Mouse (Mus musculus) forebrain, embryonic 14.5 days (tissue): ENCODE results near the gene 1700042G07Rik. TPM values are rescaled to one million over a fixed set of nuclear protein-coding genes. Genes with fewer than 3 reads are reported as not detected.
A peak's percentile ranks its signal among the peaks of the same experiment; 100 is the strongest.

ENCODE experiments used
- ATAC-seq: fragments of 200-750 bp; cut with Nextera tagmentation; 2 replicates; pipeline ENCODE4 v1.8.0; 2017; ENCODE audit warnings: mild to moderate bottlenecking, moderate library complexity
- DNase-seq: peaks from one replicate; pipeline ENCODE4 v3.0.0-alpha.2; 2015; ENCODE audit warnings: low spot score
- H3K27ac ChIP-seq: fragments of 300-500 bp; sonication (generic); 2 replicates; pipeline ENCODE4 v1.5.1; 2014; ENCODE audit warnings: low read depth, mild to moderate bottlenecking, control low read depth, low read length, moderate library complexity
- H3K27me3 ChIP-seq: fragments of 300-500 bp; sonication (generic); replicated peaks from 2 replicates; pipeline ENCODE4 v1.6.1; 2014; ENCODE audit warnings: low read length, control low read depth, mixed read lengths; ENCODE audit not compliant: control insufficient read depth, insufficient read depth
- H3K36me3 ChIP-seq: fragments of 300-500 bp; sonication (generic); 2 replicates; pipeline ENCODE4 v1.6.1; 2014; ENCODE audit warnings: low read length, control low read depth; ENCODE audit not compliant: control insufficient read depth, insufficient read depth
- H3K4me1 ChIP-seq: fragments of 300-500 bp; sonication (generic); 2 replicates; pipeline ENCODE4 v1.6.1; 2014; ENCODE audit warnings: antibody characterized with exemption, low read length, control low read depth; ENCODE audit not compliant: control insufficient read depth, insufficient read depth
- H3K4me2 ChIP-seq: fragments of 300-500 bp; sonication (generic); 2 replicates; pipeline ENCODE4 v1.6.1; 2014; ENCODE audit warnings: mild to moderate bottlenecking, control low read depth, low read length
- H3K4me3 ChIP-seq: fragments of 300-500 bp; sonication (generic); 2 replicates; pipeline ENCODE4 v1.5.1; 2014; ENCODE audit warnings: low read depth, low read length, control low read depth
- H3K9ac ChIP-seq: fragments of 300-500 bp; sonication (generic); 2 replicates; pipeline ENCODE4 v1.6.1; 2014; ENCODE audit warnings: mild to moderate bottlenecking, low read length, control low read depth, moderate library complexity
- H3K9me3 ChIP-seq: fragments of 300-500 bp; sonication (generic); replicated peaks from 2 replicates; pipeline ENCODE4 v1.6.1; 2016; ENCODE audit warnings: low read length, control low read depth, mixed read lengths; ENCODE audit not compliant: control insufficient read depth
- WGBS: fragments of 180-500 bp; shearing (Covaris S2); extraction: QIAGEN DNeasy Blood & Tissue Kit; methylation state at CpG from one replicate; pipeline ENCODE4 v1.1.7; 2014; 5-methylcytosine and 5-hydroxymethylcytosine counted together
- polyA plus RNA-seq: library from polyadenylated mRNA; unstranded; fragments of >200 nt; fragmentation: Nextera tagmentation; extraction: Ambion mirVana; gene quantifications from 2 replicates; pipeline ENCODE4 v1.2.1, GENCODE M21; 2014

Gene 1700042G07Rik
- not detected in 2 replicates for polyA plus RNA-seq

DNA sequence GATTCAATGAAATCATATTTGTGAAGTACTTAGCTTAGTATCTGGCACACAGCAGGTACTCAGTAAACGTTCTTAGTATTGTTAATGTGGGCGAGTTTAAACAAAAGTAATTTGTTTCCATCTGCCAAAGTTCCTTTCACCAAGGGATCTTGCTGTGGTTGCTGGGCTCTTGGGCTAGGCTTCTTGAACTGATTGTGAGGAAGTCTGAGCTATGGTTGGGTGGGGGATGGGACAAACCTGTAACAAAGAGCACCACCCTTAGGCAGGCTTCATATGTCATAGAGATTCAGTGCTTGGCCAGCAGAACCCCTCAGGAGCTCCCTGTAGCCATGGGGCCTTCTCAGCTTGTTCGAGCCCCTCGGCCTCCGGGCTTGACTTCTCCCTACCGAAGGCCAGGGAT, at the start of gene 1700042G07Rik, which contains the start of gene Gm49337:
TSS of gene 1700042G07Rik (plus strand) at position 301 of the 400 bp plus-strand sequence.
TSS of gene Gm49337 (plus strand) at position 313 of the 400 bp plus-strand sequence.
- H3K4me1 ChIP-seq, result peaks cover 14% of the 10 kb centered on the region
- H3K4me2 ChIP-seq, result no peak within 1 kb of the TSS
- no peaks in the 10 kb centered on the region for H3K27me3 ChIP-seq
- no peak within 1 kb of the TSS for H3K4me3 ChIP-seq
- DNase-seq (no peak), ATAC-seq (no peak)
- no peak within 1 kb of the TSS for H3K27ac ChIP-seq
- WGBS, result 80% methylated on average over 6 of the region's 6 CpGs
- no peaks in the 10 kb centered on the region for H3K36me3 ChIP-seq
- H3K9me3 ChIP-seq, result no peaks in the 10 kb centered on the region
- no peak within 1 kb of the TSS for H3K9ac ChIP-seq

DNA sequence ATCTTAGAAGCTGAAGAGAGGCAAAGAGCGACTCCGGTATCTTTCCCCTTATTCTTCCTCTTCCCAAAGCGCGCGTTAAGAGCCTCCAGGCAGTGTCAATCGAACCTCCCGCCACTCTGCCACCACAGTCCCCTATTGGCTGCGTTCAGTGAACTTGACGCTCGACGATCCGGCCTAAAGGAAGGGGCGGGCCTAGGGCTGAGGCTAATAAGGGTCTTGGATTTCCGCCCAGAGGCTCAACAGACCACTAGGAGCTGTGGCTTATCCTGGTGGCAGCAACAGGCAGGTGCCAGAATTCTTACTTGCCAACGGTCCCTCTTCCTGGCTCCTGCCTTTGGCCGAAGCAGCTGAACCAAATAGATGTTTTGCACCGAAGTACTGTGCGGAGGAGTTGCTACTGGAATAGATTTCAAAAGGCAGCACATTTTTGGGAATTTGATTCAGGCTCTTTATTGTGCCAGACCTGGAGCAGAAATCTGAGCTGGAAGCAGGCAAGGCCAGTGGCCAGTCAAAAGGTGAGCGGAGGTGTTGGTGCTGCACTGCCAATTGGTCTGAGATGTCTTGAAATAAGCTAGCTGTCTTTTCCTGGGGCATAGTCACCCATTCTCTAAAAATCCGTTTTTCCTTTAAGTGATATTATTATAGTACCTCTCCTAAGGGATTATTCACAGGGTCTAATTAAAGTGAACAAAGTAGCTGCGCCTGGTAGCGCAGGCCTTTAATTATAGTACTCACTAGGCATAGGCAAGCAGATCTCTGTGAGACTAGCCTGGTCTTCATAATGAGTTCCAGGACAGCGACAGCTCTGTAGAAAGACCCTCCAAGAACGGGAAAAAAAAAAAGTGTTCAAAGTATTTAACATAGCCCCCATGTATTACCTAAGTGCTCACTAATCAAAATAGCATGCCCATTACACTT, 49.3 kb upstream of the 1700042G07Rik start, which contains the start of the genes Rad54l and Pomgnt1:
TSS of gene Rad54l (minus strand) at position 89 of the 918 bp plus-strand sequence.
TSS of gene Pomgnt1 (plus strand) at position 239 of the 918 bp plus-strand sequence.
- peak; percentile 98 for DNase-seq
- Histone ChIP-seq H3K27me3 (no peaks in the 10 kb centered on the region), H3K4me3 (peak within 1 kb of the TSS; percentile 46), H3K4me2 (peak within 1 kb of the TSS; percentile 68), H3K27ac (peak within 1 kb of the TSS; percentile 55; the same call in 1 of the 2 replicates), H3K9ac (peak within 1 kb of the TSS; percentile 66), H3K36me3 (no peaks in the 10 kb centered on the region), H3K9me3 (no peaks in the 10 kb centered on the region), H3K4me1 (peaks cover 9% of the 10 kb centered on the region)
- under 1% methylated on average over 24 of the region's 24 CpGs for WGBS
- ATAC-seq, result peak; percentile 99

GRCm38 (mm10) chr4:116125803-116126386, 47.3 kb upstream of the 1700042G07Rik start:
- Histone ChIP-seq H3K9me3 (no peaks in the 10 kb centered on the region), H3K4me1 (peaks cover 9% of the 10 kb centered on the region), H3K27me3 (no peaks in the 10 kb centered on the region), H3K9ac (no peak overlapping the region), H3K36me3 (no peaks in the 10 kb centered on the region), H3K4me3 (no peak overlapping the region), H3K27ac (no peak overlapping the region), H3K4me2 (no peak overlapping the region)
- 87% methylated on average over 4 of the region's 4 CpGs for WGBS
- DNase-seq (no peak), ATAC-seq (no peak)

GRCm38 (mm10) chr4:116127956-116128355, 45.2 kb upstream of the 1700042G07Rik start:
- ATAC-seq (no peak), DNase-seq (no peak)
- H3K4me2 ChIP-seq, result no peak overlapping the region
- no peak overlapping the region for H3K27ac ChIP-seq
- no peak overlapping the region for H3K9ac ChIP-seq
- H3K27me3 ChIP-seq, result no peaks in the 10 kb centered on the region
- no peaks in the 10 kb centered on the region for H3K9me3 ChIP-seq
- WGBS, result 77% methylated on average over 6 of the region's 6 CpGs
- H3K4me1 ChIP-seq, result peaks cover 6% of the 10 kb centered on the region
- H3K36me3 ChIP-seq, result no peaks in the 10 kb centered on the region
- H3K4me3 ChIP-seq, result no peak overlapping the region

- no peak overlapping the region for H3K4me3 ChIP-seq
- no peak overlapping the region for H3K27ac ChIP-seq
- H3K36me3 ChIP-seq, result no peaks in the 10 kb centered on the region
- DNase-seq, result no peak
- H3K4me2 ChIP-seq, result no peak overlapping the region
- no peak for ATAC-seq
- no peaks in the 10 kb centered on the region for H3K9me3 ChIP-seq
- H3K4me1 ChIP-seq, result no peaks in the 10 kb centered on the region
- H3K27me3 ChIP-seq, result no peaks in the 10 kb centered on the region
- whole genome bisulfite sequencing, result 94% methylated on average over 4 of the region's 4 CpGs
- no peak overlapping the region for H3K9ac ChIP-seq
These were observed 40.0 kb upstream of the 1700042G07Rik start for GRCm38 (mm10) chr4:116133126-116133525.

GRCm38 (mm10) chr4:116134990-116135389, 38.2 kb upstream of the 1700042G07Rik start:
- Histone ChIP-seq H3K4me2 (no peak overlapping the region), H3K9ac (no peak overlapping the region), H3K27me3 (no peaks in the 10 kb centered on the region), H3K36me3 (no peaks in the 10 kb centered on the region), H3K9me3 (no peaks in the 10 kb centered on the region), H3K4me3 (no peak overlapping the region), H3K4me1 (no peaks in the 10 kb centered on the region), H3K27ac (no peak overlapping the region)
- DNase-seq, result peak; percentile 83
- ATAC-seq, result no peak
- 32% methylated on average over 2 of the region's 2 CpGs for WGBS

- no peaks in the 10 kb centered on the region for H3K4me1 ChIP-seq
- DNase-seq, result no peak
- H3K4me2 ChIP-seq, result no peak overlapping the region
- H3K27ac ChIP-seq, result no peak overlapping the region
- H3K27me3 ChIP-seq, result no peaks in the 10 kb centered on the region
- no peak for ATAC-seq
- H3K36me3 ChIP-seq, result no peaks in the 10 kb centered on the region
- H3K4me3 ChIP-seq, result no peak overlapping the region
- 48% methylated on average over 13 of the region's 13 CpGs for WGBS
- H3K9ac ChIP-seq, result no peak overlapping the region
- no peaks in the 10 kb centered on the region for H3K9me3 ChIP-seq
These were observed 35.7 kb upstream of the 1700042G07Rik start for GRCm38 (mm10) chr4:116137421-116137996.

DNA sequence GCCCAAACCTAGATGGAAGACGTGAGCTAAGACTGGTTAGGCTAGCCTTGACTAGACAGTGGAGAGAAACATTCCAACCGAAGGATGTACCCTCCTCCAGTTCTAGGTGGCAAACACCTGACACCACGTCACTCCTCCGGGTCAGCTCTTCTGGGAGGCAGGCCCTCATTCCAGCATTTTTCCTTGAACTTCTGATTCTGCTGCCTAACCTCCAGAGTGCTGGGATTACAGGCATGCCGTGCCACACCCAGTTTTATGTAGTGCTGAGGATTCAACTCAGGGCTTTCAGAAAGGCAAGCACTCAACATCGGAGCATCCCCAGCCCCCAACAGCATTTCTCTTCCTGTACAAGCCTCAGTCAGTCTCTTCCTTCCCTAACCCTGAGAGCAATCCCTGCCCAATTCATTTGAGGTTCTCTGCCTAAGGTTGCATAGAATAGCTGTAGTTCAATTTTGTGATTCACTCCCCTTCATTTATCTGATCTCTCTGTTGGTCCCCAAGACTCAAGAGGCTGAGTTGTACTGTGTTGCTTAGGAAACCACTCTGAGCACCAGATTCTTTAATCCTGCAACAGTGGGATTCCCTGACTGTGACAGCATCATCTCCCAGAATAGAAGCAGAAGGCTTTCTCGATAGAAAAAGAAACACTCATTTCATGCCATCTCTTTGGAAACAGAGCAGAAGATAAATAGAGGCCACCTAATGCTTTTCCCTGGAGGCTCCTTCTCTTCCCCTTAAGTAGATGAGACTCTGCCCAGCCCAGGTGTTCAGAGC, 32.2 kb upstream of the 1700042G07Rik start:
- Histone ChIP-seq H3K27ac (no peak overlapping the region), H3K4me2 (no peak overlapping the region), H3K9ac (no peak overlapping the region), H3K36me3 (no peaks in the 10 kb centered on the region), H3K4me3 (no peak overlapping the region), H3K9me3 (no peaks in the 10 kb centered on the region), H3K4me1 (peaks cover 9% of the 10 kb centered on the region; the same call in 1 of the 2 replicates), H3K27me3 (peaks cover 5% of the 10 kb centered on the region; the same call in 1 of the 2 replicates)
- DNase-seq, result no peak
- WGBS, result 84% methylated on average over 7 of the region's 7 CpGs
- ATAC-seq, result no peak
